Mouse (Mus musculus): Measurements from ENCODE around the gene Psmd12. TPM values are rescaled to one million over a fixed set of nuclear protein-coding genes. Genes with fewer than 3 reads are reported as not detected.

Psmd12 gene
- total RNA-seq, 2 experiments from 2014 or later, result 81.7 to 84.0 TPM

GRCm38 (mm10) chr11:107458286-107458685 is 21.0 kb upstream of the Psmd12 start:
- intact Hi-C loops (cut with DNase I), result no loop called here
- DNase-seq, result no peak

- DNase-seq, result no peak
- intact Hi-C loops (cut with DNase I), result no loop called here
Measured at GRCm38 (mm10) chr11:107458986-107459385, 20.3 kb upstream of the Psmd12 start.

DNA sequence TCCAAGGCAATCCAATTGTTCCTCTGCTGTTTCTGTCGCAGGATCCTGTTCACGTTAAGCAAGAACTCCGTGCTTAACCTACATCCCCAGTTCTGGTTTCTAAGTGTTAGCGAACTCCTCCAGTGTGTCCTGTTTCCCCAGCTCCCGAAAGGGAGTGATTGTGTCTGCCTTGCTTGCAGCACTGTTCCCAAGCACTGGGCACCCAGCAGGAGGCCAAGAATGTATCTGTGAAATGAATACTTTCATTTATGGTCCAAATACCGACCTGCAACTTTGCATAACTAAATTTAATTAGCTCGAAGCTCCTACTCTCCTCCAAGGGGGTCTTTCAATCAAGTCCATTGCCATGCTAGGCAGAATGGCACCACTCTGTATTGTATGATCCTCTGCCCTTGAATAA is 19.5 kb upstream of the Psmd12 start:
- intact Hi-C loops (cut with DNase I), result no loop called here
- no peak for DNase-seq

DNA sequence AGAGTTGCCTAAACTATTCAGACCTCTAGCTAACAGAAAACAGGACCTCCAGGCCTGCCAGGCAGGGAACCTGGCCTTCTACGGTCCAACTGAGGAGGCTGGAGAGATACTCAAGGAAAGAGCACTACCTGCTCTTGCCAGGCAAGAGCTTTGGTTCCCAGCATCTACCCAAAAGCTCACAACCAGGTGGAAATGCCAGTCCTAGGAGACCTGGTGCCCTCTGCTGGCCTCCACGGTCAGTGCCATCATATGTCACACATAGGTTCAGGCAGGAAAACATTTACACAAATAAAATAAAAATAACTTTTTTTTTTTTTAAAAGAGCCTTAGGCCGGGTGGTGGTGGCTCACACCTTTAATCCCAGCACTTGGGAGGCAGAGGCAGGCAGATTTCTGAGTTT is 16.8 kb upstream of the Psmd12 start:
- intact Hi-C loops (cut with DNase I), result no loop called here

GRCm38 (mm10) chr11:107463251-107463681 is 16.0 kb upstream of the Psmd12 start:
- intact Hi-C loops (cut with DNase I), result no loop called here

More for the DNA sequence above, 16.8 kb upstream of the Psmd12 start:
- DNase-seq, result no peak

GRCm38 (mm10) chr11:107464141-107464540 is 15.1 kb upstream of the Psmd12 start:
- intact Hi-C loops (cut with DNase I), result loop anchor here (2.0 kb wide), 1 partner anchor 13 kb away; no protein-coding TSS in a partner anchor
- no peak for DNase-seq

More at GRCm38 (mm10) chr11:107463251-107463681, 16.0 kb upstream of the Psmd12 start:
- DNase-seq, result no peak

DNA sequence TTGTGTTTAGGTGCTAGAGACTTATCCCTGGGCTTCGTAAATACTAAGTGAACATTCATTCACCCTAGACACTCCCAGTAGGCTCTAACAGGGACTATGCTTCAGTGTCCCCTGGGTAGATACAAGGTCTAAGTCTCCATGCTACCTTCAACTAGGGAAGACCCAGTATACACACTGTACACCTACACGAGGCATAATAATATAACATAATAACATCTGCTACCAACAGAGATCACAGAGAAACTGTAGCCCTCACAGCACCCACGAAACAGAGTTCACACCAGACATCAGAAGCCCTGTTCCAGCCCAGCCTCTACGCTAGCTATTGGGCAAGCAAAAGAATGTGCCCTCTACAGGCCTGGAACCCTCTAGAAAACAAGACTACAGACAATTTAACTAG is 14.2 kb upstream of the Psmd12 start:
- intact Hi-C loops (cut with DNase I), result loop anchor here (2.0 kb wide), 1 partner anchor 14 kb away; no protein-coding TSS in a partner anchor
- no peak for DNase-seq

GRCm38 (mm10) chr11:107465969-107466368 is 13.3 kb upstream of the Psmd12 start:
- no peak for DNase-seq
- intact Hi-C loops (cut with DNase I), result loop anchor here (2.0 kb wide), 1 partner anchor 15 kb away; no protein-coding TSS in a partner anchor

- intact Hi-C loops (cut with DNase I), result no loop called here
Measured at GRCm38 (mm10) chr11:107466611-107467391, 12.5 kb upstream of the Psmd12 start.

GRCm38 (mm10) chr11:107468252-107469030 is 10.8 kb upstream of the Psmd12 start:
- DNase-seq, result no peak
- intact Hi-C loops (cut with DNase I), result loop anchor here (1.0 to 2.0 kb wide), 3 partner anchors 46 to 192 kb away; no protein-coding TSS in a partner anchor

More at GRCm38 (mm10) chr11:107466611-107467391, 12.5 kb upstream of the Psmd12 start:
- DNase-seq, result no peak

DNA sequence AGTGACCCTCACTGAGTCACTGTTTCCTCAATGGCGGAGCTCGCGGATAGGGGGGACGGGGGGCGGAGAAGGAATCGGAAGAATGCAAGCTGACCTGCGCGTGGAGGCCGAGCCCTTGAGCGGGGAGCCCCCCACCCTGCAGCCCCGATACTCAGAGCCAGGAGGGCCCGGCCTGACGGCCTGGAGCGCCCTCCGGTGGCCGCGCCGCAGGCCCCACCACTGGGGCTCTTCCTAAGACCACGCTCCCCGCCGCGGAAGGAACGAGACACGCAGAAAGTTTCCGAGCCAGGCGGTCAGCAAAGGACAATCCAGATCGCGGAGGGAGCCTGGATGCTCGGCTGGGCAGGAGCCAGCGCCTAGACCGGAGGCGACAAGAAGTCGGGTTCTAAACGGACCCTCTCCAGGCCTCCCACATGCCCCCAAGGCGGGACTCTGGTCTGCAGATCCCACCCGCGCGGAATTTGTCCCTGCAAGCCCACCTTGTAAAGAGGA is 10.2 kb upstream of the Psmd12 start:
- intact Hi-C loops (cut with DNase I), result loop anchor here (1.0 to 2.0 kb wide), 3 partner anchors 46 to 193 kb away; no protein-coding TSS in a partner anchor
- peak; percentile 87 to 88 for DNase-seq

GRCm38 (mm10) chr11:107469523-107470371 is 9.5 kb upstream of the Psmd12 start:
- intact Hi-C loops (cut with DNase I), result loop anchor here (1.0 to 5.0 kb wide), 4 partner anchors 47 to 193 kb away; no protein-coding TSS in a partner anchor
- peak; percentile 71 to 74 for DNase-seq

DNA sequence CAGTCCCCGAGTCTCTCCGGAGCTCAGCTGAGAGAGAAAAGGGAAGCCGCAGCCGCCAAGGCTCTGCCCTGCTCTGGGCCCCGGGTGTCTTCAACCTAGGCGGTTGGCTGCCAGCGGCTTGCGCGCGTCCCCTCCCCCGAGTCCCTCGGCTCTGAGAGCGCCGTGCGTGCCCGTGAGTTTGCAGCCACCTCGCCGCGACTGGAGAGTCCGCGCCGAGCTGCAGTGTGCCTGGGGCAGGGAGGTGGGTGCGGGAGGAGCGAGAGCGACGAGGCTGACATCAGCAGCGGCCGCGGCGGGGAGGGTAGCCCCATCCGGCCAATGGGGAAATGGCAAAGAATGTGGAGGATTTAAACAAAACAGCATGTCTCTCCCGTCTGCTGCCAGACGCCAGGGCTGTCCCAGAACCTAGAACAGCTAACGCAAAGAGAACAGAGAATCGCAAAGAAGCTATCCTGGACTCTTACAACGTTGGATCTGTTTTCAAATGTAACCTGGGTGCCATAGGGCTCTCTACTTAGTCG is 8.7 kb upstream of the Psmd12 start, which contains the start of gene Pitpnc1:
Gene Pitpnc1 (minus strand): TSS at position 179 of the 521 bp plus-strand sequence.
- intact Hi-C loops (cut with DNase I), result loop anchor here (5.0 kb wide), 1 partner anchor 133 kb away; no protein-coding TSS in a partner anchor

DNA sequence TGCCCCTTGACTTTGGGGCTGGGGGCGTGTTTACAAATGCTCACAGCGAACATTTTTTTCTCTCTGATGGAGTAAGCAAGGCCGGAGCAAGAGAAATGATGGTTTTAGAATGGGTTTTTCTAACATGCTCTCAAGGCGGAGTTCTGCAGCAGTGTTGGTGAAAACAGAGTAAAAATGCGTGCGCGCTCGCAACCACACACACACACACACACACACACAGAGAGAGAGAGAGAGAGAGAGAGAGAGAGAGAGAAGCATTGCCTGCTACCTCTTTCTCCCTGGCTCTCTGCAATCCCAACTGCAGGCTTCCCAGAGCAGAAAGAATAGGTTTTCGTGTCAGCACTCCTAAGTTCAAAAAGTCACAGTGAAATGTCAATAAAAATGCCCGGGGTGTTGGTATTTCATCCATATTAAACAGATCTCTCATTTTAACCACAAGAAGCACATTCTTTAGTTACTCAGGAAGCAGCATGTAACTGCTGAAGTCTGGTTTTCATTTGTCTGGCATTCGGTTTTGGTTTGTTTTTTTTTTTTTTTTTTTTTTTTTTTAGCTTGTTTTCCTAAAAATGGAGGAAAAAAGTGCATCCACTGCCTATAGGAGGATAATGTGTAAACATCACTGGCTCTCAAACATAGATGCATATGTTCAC is 8.1 kb upstream of the Psmd12 start:
- intact Hi-C loops (cut with DNase I), result loop anchor here (5.0 kb wide), 1 partner anchor 134 kb away; no protein-coding TSS in a partner anchor

More for the DNA sequence above, 8.7 kb upstream of the Psmd12 start, which contains the start of gene Pitpnc1:
- DNase-seq, result peak; percentile 84 to 91

DNA sequence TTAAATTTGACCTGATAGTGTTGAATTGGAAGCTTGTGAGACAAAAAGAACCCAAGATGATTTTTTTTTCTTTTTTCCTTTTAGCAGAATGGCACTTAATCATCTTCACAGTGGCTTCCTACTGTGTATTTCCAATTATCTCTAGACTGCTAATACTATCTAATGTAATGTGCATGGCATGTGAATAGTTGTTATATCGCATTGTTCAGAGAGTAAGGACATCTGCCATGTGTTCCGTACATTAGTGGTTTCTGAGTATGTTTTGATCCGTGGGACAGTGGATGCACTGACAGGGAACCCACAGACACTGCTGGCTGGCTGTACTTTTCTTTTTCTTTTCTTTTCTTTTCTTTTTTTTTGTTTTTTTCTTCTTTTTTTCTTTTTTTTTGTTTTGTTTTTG is 7.0 kb upstream of the Psmd12 start:
- intact Hi-C loops (cut with DNase I), result loop anchor here (1.0 to 5.0 kb wide), 2 partner anchors 135 to 258 kb away; no protein-coding TSS in a partner anchor
- no peak for DNase-seq

More for the DNA sequence above, 8.1 kb upstream of the Psmd12 start:
- no peak for DNase-seq

- intact Hi-C loops (cut with DNase I), result loop anchor here (5.0 kb wide), 1 partner anchor 136 kb away; no protein-coding TSS in a partner anchor
- peak; percentile 24 to 56 for DNase-seq
Measured at GRCm38 (mm10) chr11:107473137-107473820, 6.0 kb upstream of the Psmd12 start.

DNA sequence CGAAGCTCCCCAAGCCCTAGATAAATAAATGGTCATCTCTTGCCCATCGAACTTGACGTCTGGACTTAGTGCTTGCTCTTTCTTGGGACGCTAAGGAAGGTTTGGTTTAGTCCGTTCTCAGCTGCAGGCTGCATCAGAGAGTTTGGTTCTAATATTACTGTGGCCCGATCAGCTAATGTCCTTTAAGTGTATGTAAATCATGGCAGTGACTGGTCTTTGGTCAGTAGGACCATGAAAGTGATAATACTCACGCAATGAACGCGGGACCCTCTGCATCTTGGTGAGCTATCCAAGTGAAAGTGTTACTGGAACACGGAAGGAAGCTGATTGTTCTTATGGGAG is 549 bp downstream of the Psmd12 start:
- intact Hi-C loops (cut with DNase I), result no loop called here

GRCm38 (mm10) chr11:107484341-107484740 is 5.1 kb downstream of the Psmd12 start:
- DNase-seq, result no peak
- intact Hi-C loops (cut with DNase I), result no loop called here

More for the DNA sequence above, 549 bp downstream of the Psmd12 start:
- no peak for DNase-seq

Measured in heart, postnatal 14 days (tissue).